Mouse (Mus musculus): ENCODE measurements around the gene Il20rb. TPM values are rescaled to one million over a fixed set of nuclear protein-coding genes. Genes with fewer than 3 reads are reported as not detected.

Gene Il20rb
- total RNA-seq, 2 experiments from 2014 or later, result 1.3 to 1.5 TPM

- DNase-seq (ENCODE audit: low spot score in 2 of 2), result no peak
Measured at GRCm38 (mm10) chr9:100471605-100471953, 15.0 kb downstream of the Il20rb start.

DNA sequence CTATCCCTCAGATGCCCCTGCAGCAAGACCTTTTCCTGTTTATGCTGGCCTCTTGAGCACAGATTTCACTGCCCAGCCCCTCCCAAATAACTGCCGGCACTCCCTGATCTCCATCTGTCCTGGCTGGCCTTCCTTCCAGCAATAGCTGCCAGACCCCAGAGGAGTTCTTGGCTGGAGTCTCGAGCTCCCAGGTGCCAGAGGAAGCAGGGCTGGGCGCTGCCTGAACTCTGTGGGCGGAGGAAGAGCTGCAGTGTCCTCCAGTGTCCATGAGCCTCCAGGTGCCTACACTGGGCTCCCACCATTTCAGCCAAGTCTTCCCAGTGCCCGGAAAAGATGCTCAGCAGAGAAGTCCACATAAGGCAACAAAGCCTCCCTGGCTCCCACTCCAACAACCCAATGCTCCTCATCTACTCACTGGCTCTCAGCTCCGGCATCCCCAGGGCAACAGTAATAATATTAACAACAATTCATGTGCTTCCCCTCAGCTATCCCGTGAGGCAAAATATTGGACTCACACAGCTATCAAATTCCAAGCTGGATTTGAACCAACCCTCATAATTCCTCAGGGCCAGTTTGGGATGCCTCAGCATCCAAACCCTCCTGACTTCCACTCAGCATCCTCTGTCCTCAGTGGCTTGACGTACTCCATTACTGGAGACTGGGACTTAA is 15.5 kb downstream of the Il20rb start:
- peak; percentile 46 to 58 for DNase-seq (ENCODE audit: low spot score in 2 of 2)

DNA sequence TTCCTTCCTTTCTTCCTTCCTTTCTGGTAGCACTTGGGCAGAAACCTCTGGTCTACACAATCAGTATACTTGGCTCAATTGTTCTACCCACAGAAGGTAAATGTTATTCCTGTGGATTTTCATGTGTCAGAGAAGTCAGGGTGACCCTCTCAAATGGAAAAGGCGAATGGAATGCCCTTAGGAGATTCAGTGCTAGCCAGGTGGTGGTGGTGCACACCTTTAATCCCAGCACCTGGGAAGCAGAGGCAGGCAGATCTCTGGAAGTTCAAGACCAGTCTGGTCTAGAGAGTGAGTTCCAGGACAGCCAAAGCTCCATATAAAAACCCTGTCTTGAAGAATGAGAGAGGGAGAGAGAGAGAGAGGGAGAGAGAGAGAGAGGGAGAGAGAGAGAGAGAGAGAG is 16.4 kb downstream of the Il20rb start:
- DNase-seq (ENCODE audit: low spot score in 2 of 2), result no peak

- DNase-seq (ENCODE audit: low spot score in 2 of 2), result no peak
Measured at GRCm38 (mm10) chr9:100469681-100470080, 16.9 kb downstream of the Il20rb start.

GRCm38 (mm10) chr9:100468151-100468550 is 18.4 kb downstream of the Il20rb start:
- DNase-seq (ENCODE audit: low spot score in 2 of 2), result no peak

- peak in 1 of 2 experiments; percentile 29 for DNase-seq (ENCODE audit: low spot score in 2 of 2)
Measured at GRCm38 (mm10) chr9:100467653-100468052, 18.9 kb downstream of the Il20rb start.

GRCm38 (mm10) chr9:100466743-100467142 is 19.8 kb downstream of the Il20rb start:
- DNase-seq (ENCODE audit: low spot score in 2 of 2), result peak in 1 of 2 experiments; percentile 62

DNA sequence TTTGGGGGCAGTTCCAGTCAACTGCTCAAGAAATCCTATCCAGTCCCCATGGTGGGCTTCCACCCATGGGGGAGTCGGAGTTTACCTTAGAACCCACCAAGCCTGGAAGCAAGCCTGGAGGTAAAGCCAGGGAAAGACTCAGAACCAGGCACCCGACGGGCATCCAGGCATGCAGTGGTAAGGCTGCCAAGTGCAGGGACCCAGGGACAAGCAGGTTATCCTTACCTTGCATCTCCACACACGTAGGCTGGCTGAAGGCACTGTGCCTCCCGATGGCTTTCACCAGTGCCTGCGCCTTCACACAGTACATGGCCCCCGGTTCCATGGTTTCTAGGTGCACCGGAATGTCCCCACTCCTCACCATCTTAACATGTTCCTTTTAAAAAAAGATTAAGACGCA is 20.6 kb downstream of the Il20rb start:
- DNase-seq (ENCODE audit: low spot score in 2 of 2), result no peak

- no peak for DNase-seq (ENCODE audit: low spot score in 2 of 2)
Measured at GRCm38 (mm10) chr9:100465380-100465779, 21.2 kb downstream of the Il20rb start.

DNA sequence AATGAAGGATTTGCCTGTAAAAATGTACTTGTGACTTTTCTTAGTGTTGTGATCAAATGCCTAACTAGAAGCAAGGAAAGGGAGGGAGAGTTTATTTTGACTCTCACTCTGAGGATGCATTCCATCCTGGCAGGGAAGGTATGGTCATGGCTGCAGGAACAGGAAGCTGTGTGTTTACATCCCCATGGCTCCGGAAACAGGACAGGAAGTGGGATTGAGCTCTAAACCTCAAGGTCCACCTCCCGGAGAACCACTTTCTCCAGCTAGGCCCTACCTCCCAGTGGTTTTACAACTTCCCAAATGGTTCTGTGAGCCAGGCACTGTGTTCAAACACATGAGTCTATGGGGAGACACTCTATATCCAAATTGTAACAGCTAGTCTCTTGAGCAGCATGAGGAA is 22.8 kb downstream of the Il20rb start:
- no peak for DNase-seq (ENCODE audit: low spot score in 2 of 2)

DNA sequence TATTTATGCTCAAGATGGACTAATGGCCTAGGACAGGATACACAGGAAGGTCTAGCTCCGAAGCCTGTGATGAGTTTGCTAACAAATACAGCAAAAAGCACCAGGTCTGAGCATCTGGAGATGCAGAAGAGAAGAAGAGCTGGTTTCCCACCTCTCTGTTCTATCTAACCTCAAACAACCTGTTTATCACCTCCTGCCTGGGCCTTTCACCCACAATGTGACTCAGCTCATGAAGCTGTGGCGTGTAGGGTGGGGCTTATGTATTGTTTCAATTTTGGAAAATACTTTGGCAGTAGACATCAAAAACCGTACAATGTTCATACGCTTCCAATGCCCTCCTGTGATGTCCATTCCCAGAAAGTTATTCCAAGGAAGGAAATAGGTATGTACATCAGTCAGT is 24.5 kb downstream of the Il20rb start:
- DNase-seq (ENCODE audit: low spot score in 2 of 2), result peak in 1 of 2 experiments; percentile 32

DNA sequence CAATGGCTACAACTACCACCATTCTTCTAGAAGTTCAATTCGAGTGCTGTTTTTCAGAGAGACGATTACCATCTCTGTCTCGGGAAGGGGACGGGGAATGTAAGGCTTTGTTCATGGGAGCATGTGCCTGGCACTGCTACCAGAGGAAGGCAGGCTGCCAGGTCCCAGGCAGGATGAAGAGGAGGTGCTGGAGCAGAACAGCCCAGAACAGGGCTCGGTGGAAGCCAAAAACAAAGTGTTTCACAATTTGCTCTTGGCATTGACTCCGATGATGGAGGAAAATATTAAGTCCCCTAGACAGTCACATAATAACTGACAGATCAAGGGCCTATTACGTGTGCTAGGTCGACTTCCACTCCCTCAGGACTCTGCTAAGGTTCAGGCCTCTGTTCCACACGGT is 24.9 kb downstream of the Il20rb start:
- DNase-seq (ENCODE audit: low spot score in 2 of 2), result peak; percentile 64 to 83

- no peak for DNase-seq (ENCODE audit: low spot score in 2 of 2)
Measured at GRCm38 (mm10) chr9:100460203-100460602, 26.4 kb downstream of the Il20rb start.

GRCm38 (mm10) chr9:100457971-100458681 is 28.5 kb downstream of the Il20rb start:
- no peak for DNase-seq (ENCODE audit: low spot score in 2 of 2)

GRCm38 (mm10) chr9:100454664-100454993 is 32.0 kb downstream of the Il20rb start:
- DNase-seq (ENCODE audit: low spot score in 2 of 2), result no peak

DNA sequence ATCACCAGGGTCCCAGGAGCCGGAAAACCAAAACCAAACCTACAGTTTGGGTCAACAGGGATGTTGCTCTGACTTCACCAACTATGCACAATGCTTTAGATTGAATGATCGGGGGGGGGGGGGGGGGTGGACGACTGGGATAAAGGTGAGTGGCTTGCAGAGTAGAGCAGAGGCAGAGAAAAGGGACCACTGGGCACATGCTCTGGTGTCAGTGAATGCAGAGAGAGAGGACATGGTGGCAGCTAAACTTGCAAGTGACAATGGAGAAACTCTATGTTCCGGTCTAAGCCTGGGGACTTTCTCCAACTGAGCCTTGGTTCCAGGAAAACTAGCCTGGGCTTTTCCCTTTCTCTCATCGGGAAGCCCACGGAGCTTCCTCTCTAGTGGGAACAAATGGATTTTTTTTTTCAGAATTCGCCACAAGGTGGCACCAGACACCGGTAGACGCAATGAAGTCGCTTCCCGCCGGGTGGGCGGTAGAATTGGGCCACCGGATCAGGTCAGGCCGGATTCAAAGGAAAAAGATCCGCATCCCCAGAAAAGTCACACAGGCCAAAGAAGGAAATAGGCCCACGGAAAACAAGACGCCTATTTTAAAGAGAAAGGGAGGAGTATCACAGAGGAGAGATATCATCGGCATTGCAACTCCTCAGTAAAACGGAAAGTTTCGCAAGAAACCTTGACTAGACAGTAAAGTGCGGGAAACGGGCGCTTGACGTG is 32.5 kb downstream of the Il20rb start:
- peak; percentile 77 to 85 for DNase-seq (ENCODE audit: low spot score in 2 of 2)

GRCm38 (mm10) chr9:100452432-100452831 is 34.2 kb downstream of the Il20rb start:
- DNase-seq (ENCODE audit: low spot score in 2 of 2), result no peak

DNA sequence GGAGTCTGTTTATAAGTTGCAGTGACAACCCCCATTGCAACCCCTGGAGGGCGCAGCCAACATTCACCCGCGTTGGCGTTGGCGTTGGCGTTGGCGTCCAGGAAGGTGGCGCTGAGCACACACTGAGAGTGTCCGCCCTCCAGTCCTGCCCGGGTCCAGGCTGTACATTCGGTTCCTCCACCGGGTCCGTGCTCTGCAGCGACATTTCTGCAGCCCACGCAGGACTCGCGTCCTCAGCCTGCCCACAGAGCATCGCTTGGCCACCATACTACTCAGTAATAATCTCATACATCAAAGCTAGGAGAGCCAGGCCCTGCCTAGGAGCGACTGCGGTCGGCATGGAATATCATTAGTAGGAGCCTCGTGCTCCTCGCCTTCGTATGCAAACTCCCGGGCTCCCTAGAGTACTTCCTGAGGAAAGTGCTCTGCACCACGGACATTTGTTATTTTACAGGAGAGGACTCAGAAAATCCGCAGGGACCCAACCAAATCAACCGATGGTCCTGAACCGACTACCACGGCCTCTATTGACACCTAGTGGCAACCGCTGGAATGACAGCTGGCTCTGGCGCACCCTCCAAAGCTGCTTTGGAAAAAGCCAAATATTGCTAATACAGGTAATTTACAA is 40.4 kb downstream of the Il20rb start:
- DNase-seq (ENCODE audit: low spot score in 2 of 2), result peak; percentile 81 to 83

GRCm38 (mm10) chr9:100440111-100440790 is 46.3 kb downstream of the Il20rb start:
- DNase-seq (ENCODE audit: low spot score in 2 of 2), result peak; percentile 53 to 60

GRCm38 (mm10) chr9:100439481-100439880 is 47.1 kb downstream of the Il20rb start:
- no peak for DNase-seq (ENCODE audit: low spot score in 2 of 2)

DNA sequence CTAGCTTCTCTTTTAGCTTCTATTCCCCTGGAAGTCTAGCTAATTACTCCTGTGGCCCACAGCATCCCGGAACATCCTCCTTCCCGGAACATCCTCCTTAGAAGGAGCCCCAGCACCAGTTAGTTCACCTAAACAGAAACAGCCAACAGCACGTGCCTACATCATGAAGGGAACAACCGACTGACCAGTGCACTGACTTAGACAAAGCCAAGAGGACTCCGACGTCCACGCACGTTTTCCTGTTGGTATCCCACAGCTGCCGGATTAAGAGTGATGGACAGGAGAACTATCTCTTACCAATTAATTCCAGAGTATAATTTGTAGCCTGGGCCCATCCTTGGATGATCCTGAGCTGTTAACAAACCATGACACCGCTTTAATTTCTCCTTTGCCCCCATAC is 47.6 kb downstream of the Il20rb start:
- no peak for DNase-seq (ENCODE audit: low spot score in 2 of 2)
